Mouse (Mus musculus) lung, adult 2 months (tissue): ENCODE measurements around the gene Ppbp.

Experiments used
- CTCF ChIP-seq: fragments of 200-500 bp; IDR thresholded peaks from 2 replicates; pipeline ENCODE4 v1.5.1; 2011; ENCODE audit warnings: mild to moderate bottlenecking, low read length, control low read depth; ENCODE audit not compliant: insufficient read depth
- POLR2A ChIP-seq: fragments of 200-500 bp; IDR thresholded peaks from 2 replicates; pipeline ENCODE4 v1.6.1; 2011; ENCODE audit warnings: low read depth, mild to moderate bottlenecking, control low read depth, low read length, borderline replicate concordance; ENCODE audit errors: extremely low read depth

DNA sequence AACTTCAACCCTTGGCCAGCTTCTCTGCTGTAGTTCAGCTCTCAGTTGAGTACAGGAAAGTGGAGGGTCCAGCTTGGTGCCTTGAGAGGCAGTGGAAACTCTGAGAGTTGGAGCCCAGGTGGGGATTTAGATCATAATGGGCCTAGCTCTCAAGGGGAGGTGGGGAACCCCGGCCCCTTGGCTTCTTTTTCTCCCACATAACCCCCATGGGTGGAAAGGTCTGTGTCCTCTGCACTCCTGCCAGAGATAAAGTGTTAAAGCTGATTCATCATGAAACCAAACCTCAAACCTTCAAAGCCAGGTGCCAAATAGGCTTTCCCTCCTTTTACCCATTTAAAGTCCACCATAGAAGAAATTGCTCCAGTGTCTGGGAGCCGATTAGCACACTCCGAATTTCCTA is 6.5 kb upstream of the Ppbp start:
- TF ChIP-seq POLR2A (no peak), CTCF (no peak)
